Mouse (Mus musculus) heart, embryonic 16.5 days (tissue): ENCODE results near the gene Homer3. TPM values are rescaled to one million over a fixed set of nuclear protein-coding genes. Genes with fewer than 3 reads are reported as not detected.

ENCODE experiments used
- ATAC-seq: fragments of 200-750 bp; cut with Nextera tagmentation; replicated peaks from 2 replicates; pipeline ENCODE4 v1.8.0; 2017; ENCODE audit warnings: moderate number of reproducible peaks; ENCODE audit not compliant: insufficient read depth, low FRiP score; ENCODE audit errors: extremely low read depth
- H3K27ac ChIP-seq: fragments of 300-500 bp; sonication (generic); 2 replicates; pipeline ENCODE4 v1.5.1; 2014; ENCODE audit warnings: mild to moderate bottlenecking, low read length, control low read depth, moderate library complexity
- H3K27me3 ChIP-seq: fragments of 300-500 bp; sonication (generic); 2 replicates; pipeline ENCODE4 v1.6.1; 2014; ENCODE audit warnings: low read length, mixed read lengths; ENCODE audit not compliant: control insufficient read depth, insufficient read depth
- H3K36me3 ChIP-seq: fragments of 300-500 bp; sonication (generic); 2 replicates; pipeline ENCODE4 v1.6.1; 2014; ENCODE audit not compliant: control insufficient read depth, insufficient read depth
- H3K4me1 ChIP-seq: fragments of 300-500 bp; sonication (generic); 2 replicates; pipeline ENCODE4 v1.6.1; 2014; ENCODE audit warnings: low read length, mixed read lengths; ENCODE audit not compliant: control insufficient read depth, insufficient read depth
- H3K4me2 ChIP-seq: fragments of 300-500 bp; sonication (generic); 2 replicates; pipeline ENCODE4 v1.6.1; 2014; ENCODE audit warnings: low read depth, mild to moderate bottlenecking, control low read depth, low read length
- H3K4me3 ChIP-seq: fragments of 300-500 bp; sonication (generic); 2 replicates; pipeline ENCODE4 v1.5.1; 2014; ENCODE audit warnings: mild to moderate bottlenecking, control low read depth, low read length
- H3K9ac ChIP-seq: fragments of 300-500 bp; sonication (generic); 2 replicates; pipeline ENCODE4 v1.6.1; 2014; ENCODE audit warnings: low read length, control low read depth
- H3K9me3 ChIP-seq: fragments of 300-500 bp; sonication (generic); replicated peaks from 2 replicates; pipeline ENCODE4 v1.6.1; 2016; ENCODE audit warnings: low read length; ENCODE audit not compliant: control insufficient read depth
- WGBS: fragments of 180-500 bp; shearing (Covaris S2); extraction: QIAGEN DNeasy Blood & Tissue Kit; methylation state at CpG from one replicate; pipeline ENCODE4 v1.1.7; 2014; 5-methylcytosine and 5-hydroxymethylcytosine counted together
- polyA plus RNA-seq: library from polyadenylated mRNA; unstranded; fragments of >200 nt; fragmentation: Nextera tagmentation; extraction: Ambion mirVana; gene quantifications from 2 replicates; pipeline ENCODE4 v1.2.1, GENCODE M21; 2015

Homer3 gene
- 26.6 and 30.2 TPM in 2 replicates for polyA plus RNA-seq

GRCm38 (mm10) chr8:70282603-70283135 lies at the start of gene Homer3:
Homer3 (plus strand) TSS chr8:70282827.
- Histone ChIP-seq H3K9ac (peak within 1 kb of the TSS; percentile 97), H3K27ac (peak within 1 kb of the TSS; percentile 79), H3K4me2 (peak within 1 kb of the TSS; percentile 79), H3K9me3 (0 out of 2 replicates have a peak, but pooled peaks cover 5% of the 10 kb centered on the region), H3K36me3 (peaks cover 27% of the 10 kb centered on the region), H3K4me3 (peak within 1 kb of the TSS; percentile 82), H3K27me3 (no peaks in the 10 kb centered on the region), H3K4me1 (peaks cover 24% of the 10 kb centered on the region)
- under 1% methylated on average over 36 of the region's 36 CpGs for WGBS
- peak; percentile 85 for ATAC-seq

- peak overlapping the region; percentile 83 for H3K9ac ChIP-seq
- 4% methylated on average over 13 of the region's 13 CpGs for WGBS
- H3K4me1 ChIP-seq: peaks cover 14% of the 10 kb centered on the region
- no peaks in the 10 kb centered on the region for H3K9me3 ChIP-seq
- H3K4me3 ChIP-seq: peak overlapping the region; percentile 77
- H3K36me3 ChIP-seq: peaks cover 15% of the 10 kb centered on the region
- peak overlapping the region; percentile 90 for H3K4me2 ChIP-seq
- no peaks in the 10 kb centered on the region for H3K27me3 ChIP-seq
- no peak for ATAC-seq
- no peak overlapping the region for H3K27ac ChIP-seq
Observed at GRCm38 (mm10) chr8:70233606-70234005, 49.0 kb upstream of the Homer3 start.

- peak; percentile 97 for ATAC-seq
Observed at GRCm38 (mm10) chr8:70234080-70234780, 48.4 kb upstream of the Homer3 start, which contains the start of the genes Sugp2 and Armc6. Sugp2 (plus strand) TSS chr8:70234226. Armc6 (minus strand) TSS chr8:70234466.

GRCm38 (mm10) chr8:70234781-70235128 lies 47.9 kb upstream of the Homer3 start:
- WGBS: 0% methylated on average over 15 of the region's 15 CpGs
- peaks cover 16% of the 10 kb centered on the region for H3K36me3 ChIP-seq

More at GRCm38 (mm10) chr8:70234080-70234780, 48.4 kb upstream of the Homer3 start, which contains the start of the genes Sugp2 and Armc6:
- H3K27ac ChIP-seq: peak within 1 kb of the TSS; percentile 95
- H3K36me3 ChIP-seq: peaks cover 16% of the 10 kb centered on the region
- H3K27me3 ChIP-seq: no peaks in the 10 kb centered on the region
- peak within 1 kb of the TSS; percentile 84 for H3K9ac ChIP-seq
- H3K4me2 ChIP-seq: peak within 1 kb of the TSS; percentile 90
- peaks cover 14% of the 10 kb centered on the region for H3K4me1 ChIP-seq
- H3K9me3 ChIP-seq: no peaks in the 10 kb centered on the region
- under 1% methylated on average over 67 of the region's 67 CpGs for WGBS
- peak within 1 kb of the TSS; percentile 77 for H3K4me3 ChIP-seq

GRCm38 (mm10) chr8:70237842-70238241 lies 44.8 kb upstream of the Homer3 start:
- Histone ChIP-seq H3K27ac (no peak overlapping the region), H3K4me3 (no peak overlapping the region), H3K9ac (no peak overlapping the region), H3K4me1 (peaks cover 13% of the 10 kb centered on the region), H3K27me3 (no peaks in the 10 kb centered on the region), H3K9me3 (no peaks in the 10 kb centered on the region), H3K4me2 (no peak overlapping the region), H3K36me3 (peaks cover 38% of the 10 kb centered on the region)
- WGBS: 75% methylated on average over 2 of the region's 2 CpGs
- ATAC-seq: no peak

More at GRCm38 (mm10) chr8:70234781-70235128, 47.9 kb upstream of the Homer3 start:
- Histone ChIP-seq H3K4me3 (peak overlapping the region; percentile 77), H3K9ac (peak overlapping the region; percentile 84), H3K4me1 (peaks cover 14% of the 10 kb centered on the region), H3K27me3 (no peaks in the 10 kb centered on the region), H3K4me2 (peak overlapping the region; percentile 71), H3K9me3 (no peaks in the 10 kb centered on the region), H3K27ac (peak overlapping the region; percentile 95)
- no peak for ATAC-seq

- Histone ChIP-seq H3K27ac (no peak overlapping the region), H3K9ac (no peak overlapping the region), H3K4me1 (peaks cover 2% of the 10 kb centered on the region; the same call in 1 of the 2 replicates), H3K9me3 (no peaks in the 10 kb centered on the region), H3K4me2 (no peak overlapping the region), H3K27me3 (no peaks in the 10 kb centered on the region), H3K36me3 (peaks cover 54% of the 10 kb centered on the region), H3K4me3 (no peak overlapping the region)
- no peak for ATAC-seq
- 91% methylated on average over 5 of the region's 5 CpGs for WGBS
Observed at GRCm38 (mm10) chr8:70240642-70241041, 42.0 kb upstream of the Homer3 start.

GRCm38 (mm10) chr8:70246622-70247021 lies 36.0 kb upstream of the Homer3 start:
- no peaks in the 10 kb centered on the region for H3K4me1 ChIP-seq
- H3K27ac ChIP-seq: no peak overlapping the region
- no peak for ATAC-seq
- H3K4me2 ChIP-seq: no peak overlapping the region
- H3K9ac ChIP-seq: no peak overlapping the region
- peaks cover 52% of the 10 kb centered on the region for H3K36me3 ChIP-seq
- H3K9me3 ChIP-seq: no peaks in the 10 kb centered on the region
- no peaks in the 10 kb centered on the region for H3K27me3 ChIP-seq
- 82% methylated on average over 6 of the region's 6 CpGs for WGBS
- H3K4me3 ChIP-seq: no peak overlapping the region

GRCm38 (mm10) chr8:70247841-70248240 lies 34.8 kb upstream of the Homer3 start:
- Histone ChIP-seq H3K4me1 (no peaks in the 10 kb centered on the region), H3K4me3 (no peak overlapping the region), H3K9ac (no peak overlapping the region), H3K4me2 (no peak overlapping the region), H3K9me3 (no peaks in the 10 kb centered on the region), H3K27me3 (no peaks in the 10 kb centered on the region), H3K27ac (no peak overlapping the region), H3K36me3 (peaks cover 53% of the 10 kb centered on the region)
- WGBS: 89% methylated on average over 3 of the region's 3 CpGs
- no peak for ATAC-seq

- Histone ChIP-seq H3K4me1 (peaks cover 11% of the 10 kb centered on the region), H3K9me3 (no peaks in the 10 kb centered on the region), H3K36me3 (peaks cover 61% of the 10 kb centered on the region), H3K27ac (no peak overlapping the region), H3K9ac (no peak overlapping the region), H3K4me3 (no peak overlapping the region), H3K27me3 (no peaks in the 10 kb centered on the region), H3K4me2 (no peak overlapping the region)
- no peak for ATAC-seq
- 84% methylated on average over 1 of the region's 1 CpGs for WGBS
Observed at GRCm38 (mm10) chr8:70254628-70255027, 28.0 kb upstream of the Homer3 start.
